Mouse (Mus musculus) liver, embryonic 15.5 days (tissue): Measurements from ENCODE around the gene Emid1. TPM values are rescaled to one million over a fixed set of nuclear protein-coding genes. Genes with fewer than 3 reads are reported as not detected.

Experiments used
- ATAC-seq: fragments of 200-750 bp; cut with Nextera tagmentation; 2 replicates; pipeline ENCODE4 v1.8.0; 2017; ENCODE audit warnings: moderate number of reproducible peaks, mild to moderate bottlenecking, moderate library complexity; ENCODE audit not compliant: insufficient read depth
- H3K27ac ChIP-seq: fragments of 300-500 bp; sonication (generic); replicated peaks from 2 replicates; pipeline ENCODE4 v1.5.1; 2015; ENCODE audit warnings: mild to moderate bottlenecking, inconsistent platforms
- H3K27me3 ChIP-seq: fragments of 300-500 bp; sonication (generic); 2 replicates; pipeline ENCODE4 v1.6.1; 2015; ENCODE audit warnings: mild to moderate bottlenecking, inconsistent platforms
- H3K36me3 ChIP-seq: fragments of 300-500 bp; sonication (generic); replicated peaks from 2 replicates; pipeline ENCODE4 v1.6.1; 2015; ENCODE audit warnings: moderate library complexity, mild to moderate bottlenecking, inconsistent platforms
- H3K4me1 ChIP-seq: fragments of 300-500 bp; sonication (generic); replicated peaks from 2 replicates; pipeline ENCODE4 v1.6.1; 2015; ENCODE audit warnings: inconsistent platforms
- H3K4me2 ChIP-seq: fragments of 300-500 bp; sonication (generic); 2 replicates; pipeline ENCODE4 v1.6.1; 2015; ENCODE audit warnings: moderate library complexity, mild to moderate bottlenecking, inconsistent platforms
- H3K4me3 ChIP-seq: fragments of 300-500 bp; sonication (generic); replicated peaks from 2 replicates; pipeline ENCODE4 v1.5.1; 2015; ENCODE audit warnings: mild to moderate bottlenecking, inconsistent platforms
- H3K9ac ChIP-seq: fragments of 300-500 bp; sonication (generic); 2 replicates; pipeline ENCODE4 v1.6.1; 2015; ENCODE audit warnings: moderate library complexity, mild to moderate bottlenecking, inconsistent platforms
- H3K9me3 ChIP-seq: fragments of 300-500 bp; sonication (generic); replicated peaks from 2 replicates; pipeline ENCODE4 v1.6.1; 2016; ENCODE audit warnings: inconsistent platforms
- WGBS: fragments of 180-500 bp; shearing (Covaris S2); methylation state at CpG from one replicate; pipeline ENCODE4 v1.1.7; 2015; ENCODE audit warnings: mixed read lengths; ENCODE audit not compliant: insufficient replicate concordance; 5-methylcytosine and 5-hydroxymethylcytosine counted together
- polyA plus RNA-seq: library from polyadenylated mRNA; unstranded; fragments of >200 nt; fragmentation: Nextera tagmentation; extraction: Ambion mirVana; gene quantifications from 2 replicates; pipeline ENCODE4 v1.2.1, GENCODE M21; 2015

The Emid1 gene
- polyA plus RNA-seq, 1 experiment from 2014 or later, result 3.5 TPM

GRCm38 (mm10) chr11:5103986-5104509 lies 48.0 kb downstream of the Emid1 start:
- no peak overlapping the region for H3K4me3 ChIP-seq
- ATAC-seq, result no peak
- no peaks in the 10 kb centered on the region for H3K9me3 ChIP-seq
- H3K27me3 ChIP-seq, result no peaks in the 10 kb centered on the region
- H3K4me2 ChIP-seq, result no peak overlapping the region
- WGBS, result 80% methylated on average over 4 of the region's 4 CpGs
- H3K4me1 ChIP-seq, result peaks cover 39% of the 10 kb centered on the region
- peaks cover 12% of the 10 kb centered on the region for H3K36me3 ChIP-seq
- H3K9ac ChIP-seq, result no peak overlapping the region
- H3K27ac ChIP-seq, result no peak overlapping the region

GRCm38 (mm10) chr11:5102384-5102783 lies 49.7 kb downstream of the Emid1 start:
- H3K27me3 ChIP-seq, result no peaks in the 10 kb centered on the region
- WGBS, result 42% methylated on average over 7 of the region's 7 CpGs
- H3K27ac ChIP-seq, result no peak overlapping the region
- H3K9ac ChIP-seq, result no peak overlapping the region
- peak overlapping the region; percentile 14 for H3K4me2 ChIP-seq
- H3K36me3 ChIP-seq, result peaks cover 12% of the 10 kb centered on the region
- no peak overlapping the region for H3K4me3 ChIP-seq
- H3K4me1 ChIP-seq, result peaks cover 40% of the 10 kb centered on the region
- ATAC-seq, result no peak
- H3K9me3 ChIP-seq, result no peaks in the 10 kb centered on the region

DNA sequence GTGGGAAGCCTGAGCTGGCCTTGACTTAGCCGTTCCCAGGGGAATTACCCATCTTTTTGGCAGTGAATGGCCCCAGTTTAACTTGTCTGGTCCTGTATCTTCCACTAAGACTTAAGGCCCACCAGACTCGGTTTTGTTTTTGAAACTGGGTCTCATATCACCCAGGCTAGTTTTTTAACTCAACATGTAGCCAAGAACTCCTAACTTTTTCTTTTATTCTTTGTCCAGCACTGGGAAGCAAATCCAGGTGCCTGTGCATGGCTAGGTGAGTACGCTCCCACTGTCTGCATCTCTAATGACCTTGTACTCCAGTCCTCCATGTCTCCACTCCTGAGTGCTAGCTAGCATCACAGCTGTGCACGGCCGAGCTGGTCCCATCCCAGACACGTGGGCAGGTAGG lies 50.4 kb downstream of the Emid1 start:
- 79% methylated on average over 6 of the region's 6 CpGs for WGBS
- no peak for ATAC-seq
- Histone ChIP-seq H3K27ac (no peak overlapping the region), H3K4me3 (no peak overlapping the region), H3K9ac (no peak overlapping the region), H3K27me3 (no peaks in the 10 kb centered on the region), H3K36me3 (peaks cover 12% of the 10 kb centered on the region), H3K9me3 (no peaks in the 10 kb centered on the region), H3K4me2 (no peak overlapping the region), H3K4me1 (peaks cover 47% of the 10 kb centered on the region)

DNA sequence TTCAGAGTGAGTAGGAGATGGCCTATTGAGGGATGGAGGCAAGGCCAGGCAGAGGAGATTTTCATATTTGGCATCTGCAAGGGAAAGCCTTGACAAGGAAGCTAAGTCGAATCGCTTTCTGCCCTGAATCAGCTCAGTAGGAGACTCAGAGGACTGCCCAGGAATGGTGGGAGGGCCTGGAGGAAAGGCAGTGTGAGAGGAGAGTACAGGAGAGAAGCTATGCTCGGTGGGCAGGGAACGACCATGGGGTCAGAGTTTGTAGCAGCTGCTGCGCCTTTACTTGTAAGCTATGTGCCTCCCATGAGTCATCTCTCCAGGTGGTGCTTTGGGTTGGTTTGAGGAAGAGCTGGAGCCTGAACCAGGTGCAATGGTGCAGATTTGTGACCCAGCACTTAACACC lies 51.3 kb downstream of the Emid1 start:
- 62% methylated on average over 5 of the region's 5 CpGs for WGBS
- Histone ChIP-seq H3K27ac (peak overlapping the region; percentile 12; the same call in 1 of the 2 replicates), H3K36me3 (peaks cover 16% of the 10 kb centered on the region), H3K4me2 (peak overlapping the region; percentile 93), H3K4me3 (peak overlapping the region; percentile 97; the same call in 1 of the 2 replicates), H3K9me3 (no peaks in the 10 kb centered on the region), H3K27me3 (no peaks in the 10 kb centered on the region), H3K9ac (peak overlapping the region; percentile 98; the same call in 1 of the 2 replicates), H3K4me1 (peaks cover 55% of the 10 kb centered on the region)
- no peak for ATAC-seq

DNA sequence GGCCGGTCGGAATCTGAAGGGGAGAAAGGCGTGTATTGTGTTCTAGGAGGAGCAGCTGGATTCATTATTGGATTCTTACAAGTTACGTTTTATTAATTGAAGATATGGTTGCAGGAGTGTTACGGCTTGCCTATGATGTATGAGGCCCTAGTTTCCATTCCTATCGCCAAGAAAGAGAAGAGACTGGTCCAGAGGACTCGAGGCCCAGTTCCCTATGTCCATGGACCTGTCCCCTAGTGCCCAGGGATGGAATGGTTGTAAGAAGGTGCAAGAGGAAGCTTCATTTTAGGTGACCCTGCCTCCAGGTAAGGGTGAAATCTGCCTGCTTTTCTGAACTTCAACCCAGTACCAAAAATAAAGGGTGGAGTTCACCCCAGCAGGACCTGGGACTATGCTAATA lies 51.8 kb downstream of the Emid1 start:
- Histone ChIP-seq H3K4me1 (peaks cover 58% of the 10 kb centered on the region), H3K27me3 (no peaks in the 10 kb centered on the region), H3K4me3 (peak overlapping the region; percentile 97), H3K36me3 (peaks cover 16% of the 10 kb centered on the region), H3K4me2 (peak overlapping the region; percentile 93), H3K27ac (peak overlapping the region; percentile 88), H3K9me3 (no peaks in the 10 kb centered on the region), H3K9ac (peak overlapping the region; percentile 98)
- WGBS, result 3% methylated on average over 7 of the region's 7 CpGs
- no peak for ATAC-seq

DNA sequence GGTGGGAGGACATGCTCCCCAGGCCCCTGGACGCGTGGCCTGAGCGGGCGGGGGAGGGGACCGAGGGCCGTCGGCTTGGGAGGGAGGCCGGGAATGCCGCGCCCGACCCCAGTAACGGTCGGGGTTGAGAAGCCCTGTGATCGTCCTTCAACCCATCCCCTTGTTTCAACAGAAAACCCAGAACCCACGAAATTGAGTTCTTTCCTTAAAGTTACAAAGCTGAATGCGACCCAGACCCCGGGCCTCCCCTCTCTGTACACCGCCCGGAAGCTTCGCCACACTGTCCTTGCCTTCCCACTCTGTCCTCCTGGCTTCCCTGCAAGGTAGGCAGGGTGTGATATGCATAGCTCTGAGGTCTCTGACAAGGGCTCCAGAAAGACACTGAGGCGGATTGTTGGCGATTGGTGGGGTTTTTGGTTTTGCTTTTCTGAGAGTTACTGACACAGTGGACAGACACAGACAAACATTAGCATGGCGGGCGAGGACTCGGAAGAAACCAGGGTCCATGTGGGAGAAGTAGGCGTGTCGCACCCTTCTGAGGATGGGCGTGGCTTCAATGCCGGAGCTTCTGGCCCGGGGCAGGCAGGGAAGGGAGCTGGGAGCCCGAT lies 52.4 kb downstream of the Emid1 start:
- peak overlapping the region; percentile 88 for H3K27ac ChIP-seq
- H3K4me3 ChIP-seq, result peak overlapping the region; percentile 97
- peak overlapping the region; percentile 98 for H3K9ac ChIP-seq
- H3K4me2 ChIP-seq, result peak overlapping the region; percentile 93
- ATAC-seq, result peak; percentile 59
- no peaks in the 10 kb centered on the region for H3K9me3 ChIP-seq
- no peaks in the 10 kb centered on the region for H3K27me3 ChIP-seq
- peaks cover 17% of the 10 kb centered on the region for H3K36me3 ChIP-seq
- under 1% methylated on average over 31 of the region's 31 CpGs for WGBS
- peaks cover 63% of the 10 kb centered on the region for H3K4me1 ChIP-seq

DNA sequence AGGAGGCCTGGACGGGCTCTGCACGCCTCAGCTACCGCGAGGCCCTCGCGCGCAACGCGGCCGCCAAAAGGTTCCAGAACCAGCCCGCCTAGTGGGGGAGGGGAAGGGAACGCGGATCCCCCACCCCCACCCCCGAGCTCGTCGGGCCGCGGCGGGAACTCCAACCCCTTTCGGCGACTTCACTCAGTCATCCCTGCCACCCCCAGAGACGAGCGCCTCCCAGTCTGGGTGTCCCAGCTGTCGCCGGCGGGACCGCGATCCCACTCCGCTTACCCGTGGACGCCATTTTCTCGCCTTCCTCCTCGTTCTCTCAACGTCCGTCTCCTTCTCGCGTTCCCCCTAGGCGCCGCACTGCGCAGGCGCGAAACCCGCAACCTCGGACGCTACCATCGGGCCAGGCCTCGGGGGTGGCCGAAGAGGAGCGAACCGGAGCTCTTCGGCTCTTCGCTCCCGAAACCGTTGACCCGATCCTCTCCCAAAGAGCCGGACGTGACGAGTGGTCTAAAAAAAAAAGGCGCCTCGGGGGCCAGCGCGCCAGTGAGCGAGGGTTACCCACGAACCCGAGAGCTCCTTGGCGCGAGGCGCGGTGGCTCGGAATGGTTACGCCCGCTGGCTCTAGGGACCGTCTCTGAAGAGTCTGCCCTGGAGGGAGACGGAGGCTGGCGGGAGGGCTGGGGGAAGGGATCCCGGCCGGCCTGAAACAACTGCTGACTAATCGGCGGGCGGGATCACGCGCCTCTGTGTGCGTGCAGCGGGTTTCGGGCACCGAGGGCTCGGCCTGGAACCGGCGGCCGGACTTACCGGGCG lies 53.1 kb downstream of the Emid1 start, which contains the start of the genes Rhbdd3 and Ewsr1:
Gene Rhbdd3, plus strand, starts transcription at position 191 of the 807 bp plus-strand sequence.
Gene Ewsr1, minus strand, starts transcription at position 531 of the 807 bp plus-strand sequence.
- Histone ChIP-seq H3K27ac (peak within 1 kb of the TSS; percentile 88), H3K36me3 (peaks cover 18% of the 10 kb centered on the region), H3K4me1 (peaks cover 69% of the 10 kb centered on the region), H3K4me2 (peak within 1 kb of the TSS; percentile 93), H3K27me3 (no peaks in the 10 kb centered on the region), H3K4me3 (peak within 1 kb of the TSS; percentile 97), H3K9me3 (no peaks in the 10 kb centered on the region), H3K9ac (peak within 1 kb of the TSS; percentile 98)
- ATAC-seq, result peak; percentile 86
- under 1% methylated on average over 91 of the region's 92 CpGs for WGBS

DNA sequence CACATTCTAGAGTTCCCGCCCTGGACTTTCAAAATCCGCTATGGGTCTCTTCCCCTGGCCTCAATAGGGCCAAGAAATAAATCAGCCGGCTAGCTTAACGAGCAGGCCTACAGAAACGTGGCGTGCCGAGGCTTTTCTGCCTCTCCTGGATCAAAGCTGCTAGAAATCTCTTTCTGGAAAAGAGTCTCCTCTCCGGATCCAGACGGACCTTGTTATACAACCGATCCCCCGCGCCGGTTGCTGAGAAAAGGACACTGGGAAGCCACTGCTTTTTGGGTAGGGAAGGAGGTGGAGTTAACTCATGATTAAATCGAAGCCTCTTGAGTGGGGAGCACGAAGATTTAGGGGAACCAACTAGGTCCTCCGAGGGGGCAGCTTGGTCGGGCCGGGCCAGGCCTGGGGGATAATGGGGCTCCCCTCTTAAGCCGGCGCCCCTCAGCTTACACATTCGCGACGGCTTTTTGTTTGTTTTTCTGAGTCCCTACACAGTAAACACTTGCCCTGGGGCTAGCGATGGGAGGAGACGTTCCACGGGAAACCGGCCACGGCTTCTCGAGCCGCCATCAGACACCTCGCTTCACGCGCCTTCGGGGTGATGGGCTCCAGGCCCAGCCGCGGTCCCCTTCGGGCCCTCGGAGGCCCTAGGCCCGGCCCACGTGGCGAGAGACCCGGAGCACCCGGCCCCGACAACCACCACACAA lies 53.9 kb downstream of the Emid1 start:
- Histone ChIP-seq H3K27ac (peak overlapping the region; percentile 88), H3K27me3 (no peaks in the 10 kb centered on the region), H3K9ac (peak overlapping the region; percentile 98), H3K4me1 (peaks cover 69% of the 10 kb centered on the region), H3K36me3 (peaks cover 23% of the 10 kb centered on the region), H3K4me3 (peak overlapping the region; percentile 97), H3K4me2 (peak overlapping the region; percentile 93), H3K9me3 (no peaks in the 10 kb centered on the region)
- under 1% methylated on average over 44 of the region's 44 CpGs for WGBS
- ATAC-seq, result no peak; the same call in none of the 2 replicates

DNA sequence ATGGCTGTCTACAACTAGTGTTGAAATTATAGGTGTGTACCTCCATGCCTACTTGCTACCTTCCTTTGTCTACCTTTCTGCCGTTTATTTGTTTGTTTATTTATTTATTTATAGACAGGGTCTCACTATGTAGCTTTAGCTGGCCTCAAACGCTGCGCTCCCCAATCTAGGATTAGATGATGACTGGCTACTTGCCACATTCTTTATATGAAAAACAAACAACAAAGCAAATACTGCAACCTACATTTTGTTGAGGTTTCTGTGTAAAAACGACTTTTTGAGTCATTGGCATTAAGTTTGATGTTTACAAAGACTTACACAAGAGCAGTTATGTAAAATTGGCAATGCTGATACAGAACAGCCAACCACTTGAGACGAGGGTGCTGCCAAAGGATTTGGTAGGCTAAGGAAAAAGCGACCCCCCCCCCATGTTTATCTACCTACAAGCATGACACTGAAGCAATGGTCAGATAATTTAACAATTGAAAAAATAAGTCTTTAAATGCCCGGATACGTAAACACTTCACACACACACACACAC lies 55.5 kb downstream of the Emid1 start:
- no peak overlapping the region for H3K27ac ChIP-seq
- 36% methylated on average over 8 of the region's 8 CpGs for WGBS
- H3K4me2 ChIP-seq, result peak overlapping the region; percentile 93
- peaks cover 35% of the 10 kb centered on the region for H3K36me3 ChIP-seq
- peak overlapping the region; percentile 97 for H3K4me3 ChIP-seq
- peaks cover 55% of the 10 kb centered on the region for H3K4me1 ChIP-seq
- no peaks in the 10 kb centered on the region for H3K27me3 ChIP-seq
- no peak for ATAC-seq
- H3K9me3 ChIP-seq, result no peaks in the 10 kb centered on the region
- peak overlapping the region; percentile 98 for H3K9ac ChIP-seq

DNA sequence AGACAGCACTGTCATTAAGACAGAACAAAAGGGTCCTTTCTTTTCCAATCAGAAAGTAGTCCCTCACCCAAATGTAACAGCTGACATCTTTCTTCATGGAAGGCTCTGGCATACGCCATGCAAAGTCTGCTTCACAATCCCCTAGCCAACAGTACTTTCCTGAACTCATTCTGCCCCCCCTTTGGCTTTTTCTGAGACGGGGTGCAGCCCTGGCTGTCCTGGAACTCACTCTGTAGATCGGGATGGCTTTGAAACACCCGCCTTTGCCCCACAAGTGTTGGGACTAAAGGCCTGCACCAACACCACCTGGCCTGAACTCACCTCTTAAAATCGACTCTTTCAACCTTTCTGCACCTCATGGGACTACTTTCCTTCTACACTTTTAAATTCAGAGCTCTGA lies 56.2 kb downstream of the Emid1 start:
- H3K9me3 ChIP-seq, result no peaks in the 10 kb centered on the region
- no peak overlapping the region for H3K9ac ChIP-seq
- no peaks in the 10 kb centered on the region for H3K27me3 ChIP-seq
- H3K4me3 ChIP-seq, result peak overlapping the region; percentile 97
- peaks cover 42% of the 10 kb centered on the region for H3K36me3 ChIP-seq
- 67% methylated on average over 5 of the region's 5 CpGs for WGBS
- peaks cover 49% of the 10 kb centered on the region for H3K4me1 ChIP-seq
- no peak overlapping the region; the same call in 1 of the 2 replicates for H3K27ac ChIP-seq
- ATAC-seq, result no peak
- peak overlapping the region; percentile 93 for H3K4me2 ChIP-seq
